Mouse (Mus musculus): Measurements from ENCODE around the gene Bmp8a.

- TF ChIP-seq CTCF (conservative IDR thresholded peaks at IDR 0.05; ENCODE audit: insufficient read depth, insufficient read length, low read depth, low read length) (no peak), POLR2A (IDR thresholded peaks at IDR 0.05; ENCODE audit: low read depth, low read length) (no peak)
Observed at GRCm38 (mm10) chr4:123334177-123334576, 8.9 kb downstream of the Bmp8a start.
